Mouse (Mus musculus) MEL (cell line): ENCODE measurements at regions not wholly inside any gene's neighbourhood (a gene's known extent, or its start where the extent isn't known, plus 50 kb on each side); places are given as distances from the start of the nearest gene placed in this dataset.

Experiments used
- DNase-seq: peaks from one replicate; pipeline ENCODE4 v3.0.0; 2011; ENCODE audit warnings: low read depth, low spot score
- H3K27ac ChIP-seq: 2 replicates; pipeline ENCODE4 v1.5.1; 2012; ENCODE audit warnings: low read depth, mild to moderate bottlenecking, control low read depth, low read length, moderate library complexity; ENCODE audit not compliant: control insufficient read depth
- H3K27me3 ChIP-seq, 2 experiments: fragments of 150-350 bp in 1 of 2; sonication (generic) in 1 of 2; 2 replicates each; pipeline ENCODE4 v1.6.1; 2012; ENCODE audit warnings: low read length in 2 of 2, mild to moderate bottlenecking in 2 of 2, improper control_type of control experiment in 1 of 2, moderate library complexity in 1 of 2; ENCODE audit not compliant: insufficient read depth in 2 of 2, control insufficient read depth in 1 of 2
- H3K36me3 ChIP-seq, 2 experiments: 2 replicates each; pipeline ENCODE4 v1.6.1; 2012 to 2014; ENCODE audit warnings: low read length in 2 of 2, improper control_type of control experiment in 1 of 2, inconsistent platforms in 1 of 2, mild to moderate bottlenecking in 1 of 2; ENCODE audit not compliant: insufficient read depth in 2 of 2, control insufficient read depth in 1 of 2
- H3K4me1 ChIP-seq, 2 experiments: fragments of 150-350 bp in 1 of 2; sonication (generic) in 1 of 2; 2 replicates each; pipeline ENCODE4 v1.6.1; 2012; ENCODE audit warnings: low read length in 2 of 2, improper control_type of control experiment in 1 of 2, mild to moderate bottlenecking in 1 of 2; ENCODE audit not compliant: insufficient read depth in 2 of 2, control insufficient read depth in 1 of 2
- H3K4me3 ChIP-seq, 2 experiments: fragments of 150-350 bp in 1 of 2; sonication (generic) in 1 of 2; 2 replicates each; pipeline ENCODE4 v1.5.1; 2012; ENCODE audit warnings: low read depth in 2 of 2, low read length in 2 of 2, mild to moderate bottlenecking in 2 of 2, moderate library complexity in 2 of 2, control low read depth in 1 of 2, improper control_type of control experiment in 1 of 2; ENCODE audit not compliant: control insufficient read depth in 1 of 2, insufficient read depth in 1 of 2
- H3K79me2 ChIP-seq: 2 replicates; pipeline ENCODE4 v1.6.1; 2012; ENCODE audit warnings: mild to moderate bottlenecking, low read length, moderate library complexity; ENCODE audit not compliant: control insufficient read depth, poor library complexity, insufficient read depth
- H3K9ac ChIP-seq: 2 replicates; pipeline ENCODE4 v1.6.1; 2012; ENCODE audit warnings: low read depth, mild to moderate bottlenecking, control low read depth, low read length, moderate library complexity; ENCODE audit not compliant: control insufficient read depth, poor library complexity, severe bottlenecking
- H3K9me3 ChIP-seq: fragments of 150-350 bp; sonication (generic); replicated peaks from 2 replicates; pipeline ENCODE4 v1.6.1; 2012; ENCODE audit warnings: mild to moderate bottlenecking, low read length, improper control_type of control experiment, moderate library complexity; ENCODE audit not compliant: insufficient read depth
- BHLHE40 ChIP-seq: IDR thresholded peaks from 2 replicates; pipeline ENCODE4 v1.6.1; 2012; ENCODE audit warnings: low read depth, mild to moderate bottlenecking, inconsistent platforms, low read length, improper control_type of control experiment, borderline replicate concordance
- CHD1 ChIP-seq: IDR thresholded peaks from 2 replicates; pipeline ENCODE4 v1.6.1; 2012; ENCODE audit warnings: low read depth, mild to moderate bottlenecking, inconsistent platforms, low read length, improper control_type of control experiment
- CHD2 ChIP-seq: IDR thresholded peaks from 2 replicates; pipeline ENCODE4 v1.6.1; 2011; ENCODE audit warnings: low read length, improper control_type of control experiment
- CTCF ChIP-seq, 3 experiments: IDR thresholded peaks in 2 of 3; conservative IDR thresholded peaks in 1 of 3; 2 replicates each; pipeline ENCODE4 v1.5.1; 2011 to 2012; ENCODE audit warnings: low read length in 3 of 3, low read depth in 2 of 3, mild to moderate bottlenecking in 2 of 3, improper control_type of control experiment in 1 of 3, inconsistent platforms in 1 of 3, mixed read lengths in 1 of 3, moderate library complexity in 1 of 3; ENCODE audit not compliant: control insufficient read depth in 1 of 3, insufficient read depth in 1 of 3, poor library complexity in 1 of 3, severe bottlenecking in 1 of 3
- E2F4 ChIP-seq: IDR thresholded peaks from 2 replicates; pipeline ENCODE4 v1.6.1; 2011; ENCODE audit warnings: low read depth, low read length, improper control_type of control experiment, borderline replicate concordance
- ELF1 ChIP-seq: IDR thresholded peaks from 2 replicates; pipeline ENCODE4 v1.6.1; 2014; ENCODE audit warnings: low read depth, mild to moderate bottlenecking, inconsistent platforms, low read length, improper control_type of control experiment, moderate library complexity
- ETS1 ChIP-seq: IDR thresholded peaks from 2 replicates; pipeline ENCODE4 v1.6.1; 2012; ENCODE audit warnings: low read depth, mild to moderate bottlenecking, inconsistent platforms, low read length, improper control_type of control experiment, moderate library complexity
- GATA1 ChIP-seq: IDR thresholded peaks from 2 replicates; pipeline ENCODE4 v1.6.1; 2011; ENCODE audit warnings: low read depth, low read length, improper control_type of control experiment
- HCFC1 ChIP-seq: IDR thresholded peaks from 2 replicates; pipeline ENCODE4 v1.6.1; 2012; ENCODE audit warnings: low read depth, mild to moderate bottlenecking, inconsistent platforms, low read length, improper control_type of control experiment, moderate library complexity
- MAFK ChIP-seq: IDR thresholded peaks from 2 replicates; pipeline ENCODE4 v1.6.1; 2011; ENCODE audit warnings: low read depth, mild to moderate bottlenecking, low read length, improper control_type of control experiment, borderline replicate concordance
- MAX ChIP-seq: IDR thresholded peaks from 2 replicates; pipeline ENCODE4 v1.6.1; 2011; ENCODE audit warnings: low read length, improper control_type of control experiment
- MAZ ChIP-seq: IDR thresholded peaks from 2 replicates; pipeline ENCODE4 v1.6.1; 2012; ENCODE audit warnings: low read depth, mild to moderate bottlenecking, inconsistent platforms, low read length, improper control_type of control experiment
- MEF2A ChIP-seq: IDR thresholded peaks from 2 replicates; pipeline ENCODE4 v1.6.1; 2014; ENCODE audit warnings: low read depth, mild to moderate bottlenecking, inconsistent platforms, low read length, improper control_type of control experiment; ENCODE audit not compliant: poor library complexity, insufficient replicate concordance, severe bottlenecking; ENCODE audit errors: extremely low read depth
- NELFE ChIP-seq: IDR thresholded peaks from 2 replicates; pipeline ENCODE4 v1.6.1; 2011; ENCODE audit warnings: low read depth, low read length, improper control_type of control experiment
- NRF1 ChIP-seq: IDR thresholded peaks from 2 replicates; pipeline ENCODE4 v1.6.1; 2014; ENCODE audit warnings: low read depth, mild to moderate bottlenecking, inconsistent platforms, low read length, improper control_type of control experiment, moderate library complexity; ENCODE audit not compliant: poor library complexity, insufficient read depth, severe bottlenecking
- POLR2A ChIP-seq, 2 experiments: IDR thresholded peaks; 2 replicates each; pipeline ENCODE4 v1.6.1; 2011 to 2012; ENCODE audit warnings: low read length in 2 of 2, mild to moderate bottlenecking in 2 of 2, control low read depth in 1 of 2, improper control_type of control experiment in 1 of 2, low read depth in 1 of 2, moderate library complexity in 1 of 2; ENCODE audit not compliant: control insufficient read depth in 1 of 2, insufficient read depth in 1 of 2, poor library complexity in 1 of 2
- POLR2AphosphoS2 ChIP-seq: IDR thresholded peaks from 2 replicates; pipeline ENCODE4 v1.6.1; 2011; ENCODE audit warnings: low read length, improper control_type of control experiment
- RCOR1 ChIP-seq: IDR thresholded peaks from 2 replicates; pipeline ENCODE4 v1.6.1; 2012; ENCODE audit warnings: low read depth, mild to moderate bottlenecking, inconsistent platforms, low read length, improper control_type of control experiment
- SMC3 ChIP-seq: IDR thresholded peaks from 2 replicates; pipeline ENCODE4 v1.6.1; 2011; ENCODE audit warnings: low read depth, low read length, improper control_type of control experiment
- TBP ChIP-seq: IDR thresholded peaks from 2 replicates; pipeline ENCODE4 v1.8.0; 2011; ENCODE audit warnings: low read depth, low read length, improper control_type of control experiment
- TCF12 ChIP-seq: IDR thresholded peaks from 2 replicates; pipeline ENCODE4 v1.6.1; 2014; ENCODE audit warnings: low read depth, mild to moderate bottlenecking, inconsistent platforms, low read length, improper control_type of control experiment, moderate library complexity
- UBTF ChIP-seq: IDR thresholded peaks from 2 replicates; pipeline ENCODE4 v1.6.1; 2012; ENCODE audit warnings: low read depth, mild to moderate bottlenecking, inconsistent platforms, low read length, improper control_type of control experiment, moderate library complexity, borderline replicate concordance; ENCODE audit not compliant: insufficient read depth
- USF1 ChIP-seq: IDR thresholded peaks from 2 replicates; pipeline ENCODE4 v1.6.1; 2014; ENCODE audit warnings: low read depth, mild to moderate bottlenecking, inconsistent platforms, low read length, improper control_type of control experiment, moderate library complexity
- ZKSCAN1 ChIP-seq: IDR thresholded peaks from 2 replicates; pipeline ENCODE4 v1.6.1; 2012; ENCODE audit warnings: low read depth, mild to moderate bottlenecking, inconsistent platforms, low read length, improper control_type of control experiment, moderate library complexity
- ZNF384 ChIP-seq: IDR thresholded peaks from 2 replicates; pipeline ENCODE4 v1.6.1; 2012; ENCODE audit warnings: low read depth, mild to moderate bottlenecking, inconsistent platforms, low read length, improper control_type of control experiment

DNA sequence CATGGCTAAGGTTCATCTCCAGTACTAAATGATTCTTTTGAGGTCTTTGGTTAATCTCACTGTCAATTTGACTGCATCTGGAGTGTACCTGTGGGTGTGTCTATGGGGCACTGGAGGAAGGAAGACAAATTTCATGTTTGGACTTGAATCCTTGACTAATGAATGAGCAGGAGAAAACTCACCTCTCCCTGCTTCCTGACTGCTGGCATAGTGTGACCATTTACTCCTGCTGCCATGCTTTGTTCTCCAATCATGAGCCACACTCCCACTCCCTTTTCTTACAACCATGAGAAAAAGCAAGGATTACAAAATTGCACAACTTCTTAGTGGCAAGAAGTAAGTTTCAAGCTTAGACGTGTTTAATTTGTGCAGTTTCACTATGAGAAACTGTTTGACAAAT, 132.5 kb upstream of the Tmtc4 start:
- Histone ChIP-seq H3K4me3 (no peak overlapping the region), H3K36me3 (no peaks in the 10 kb centered on the region), H3K9ac (no peak overlapping the region), H3K9me3 (no peaks in the 10 kb centered on the region)
- DNase-seq = no peak
- TF ChIP-seq TCF12 = no peak
- no peak for TF ChIP-seq NELFE
- TF ChIP-seq SMC3 = no peak
- no peak for TF ChIP-seq RCOR1
- TF ChIP-seq USF1 = no peak
- TF ChIP-seq CTCF (IDR thresholded peaks at IDR 0.05 in 2 of 3, conservative IDR thresholded peaks at IDR 0.05 in 1 of 3; ENCODE audit: control insufficient read depth in 1 of 3, insufficient read depth in 1 of 3, low read depth in 2 of 3, low read length in 3 of 3, poor library complexity in 1 of 3, severe bottlenecking in 1 of 3) = no peak
- TF ChIP-seq, all 39 proteins: peak for 0
- Histone ChIP-seq H3K27me3 (no peaks in the 10 kb centered on the region), H3K27ac (no peak overlapping the region), H3K79me2 (no peaks in the 10 kb centered on the region), H3K4me1 (no peaks in the 10 kb centered on the region)

DNA sequence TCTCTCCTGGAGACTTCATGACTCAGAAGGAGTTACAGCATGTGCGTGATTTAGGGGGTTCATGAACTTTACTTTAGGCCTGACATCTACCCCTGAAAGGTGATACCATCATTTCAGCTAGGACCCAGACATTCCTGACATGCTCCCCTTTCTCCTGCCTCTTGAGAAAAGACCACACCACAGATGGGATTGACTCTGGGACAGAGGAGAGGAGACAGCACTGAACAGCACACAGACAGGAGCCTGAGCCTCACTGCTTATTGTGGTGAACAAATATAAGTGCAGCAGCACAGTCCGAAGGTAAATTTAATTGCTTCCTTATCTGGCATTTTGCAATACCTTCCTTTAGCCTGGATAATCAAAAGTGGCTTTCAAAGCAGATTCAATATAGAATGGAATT, 126.7 kb upstream of the Tmtc4 start:
- Histone ChIP-seq H3K79me2 (no peaks in the 10 kb centered on the region), H3K9me3 (no peaks in the 10 kb centered on the region), H3K27me3 (no peaks in the 10 kb centered on the region), H3K9ac (no peak overlapping the region), H3K27ac (no peak overlapping the region), H3K4me3 (no peak overlapping the region), H3K4me1 (no peaks in the 10 kb centered on the region), H3K36me3 (no peaks in the 10 kb centered on the region)
- TF ChIP-seq CHD1 (no peak), BHLHE40 (no peak), HCFC1 (no peak), E2F4 (no peak), ETS1 (no peak), TBP (no peak)
- no peak for DNase-seq

DNA sequence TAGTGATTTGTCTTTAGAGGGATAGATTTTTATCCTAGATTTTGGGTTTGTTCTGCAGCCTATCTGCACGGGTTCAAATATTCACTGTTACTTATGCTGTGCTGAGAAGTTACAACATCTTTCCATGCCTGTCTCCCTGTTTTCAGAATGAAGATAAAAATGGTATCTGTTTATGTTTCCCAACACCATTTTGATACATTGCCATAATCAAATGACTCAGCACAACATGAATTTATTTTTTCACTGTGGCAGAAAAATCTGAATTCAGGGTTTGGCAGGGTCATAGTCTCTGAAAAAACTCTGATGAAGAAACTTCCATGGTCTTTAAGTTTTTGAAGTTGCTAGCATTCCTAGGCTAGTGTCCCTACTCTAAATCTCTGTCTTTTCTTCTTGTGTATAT, 116.5 kb upstream of the Tmtc4 start:
- no peak overlapping the region for H3K9ac ChIP-seq
- DNase-seq = no peak
- no peaks in the 10 kb centered on the region for H3K79me2 ChIP-seq
- H3K4me1 ChIP-seq = no peaks in the 10 kb centered on the region
- H3K4me3 ChIP-seq = no peak overlapping the region
- H3K36me3 ChIP-seq = no peaks in the 10 kb centered on the region
- TF ChIP-seq CHD2 (no peak), NRF1 (no peak), ELF1 (no peak), RCOR1 (no peak), ZKSCAN1 (no peak), ZNF384 (no peak), GATA1 (no peak), POLR2A (IDR thresholded peaks at IDR 0.05; ENCODE audit: control insufficient read depth in 1 of 2, insufficient read depth in 1 of 2, low read depth in 1 of 2, low read length in 2 of 2, poor library complexity in 1 of 2) (no peak), POLR2AphosphoS2 (no peak), MAX (no peak), HCFC1 (no peak), CHD1 (no peak), UBTF (no peak), MAFK (no peak), NELFE (no peak), MAZ (no peak), MEF2A (no peak)
- TF ChIP-seq, all 39 proteins: peak for 0
- Histone ChIP-seq H3K27ac (no peak overlapping the region), H3K27me3 (no peaks in the 10 kb centered on the region), H3K9me3 (no peaks in the 10 kb centered on the region)
